Mouse (Mus musculus) T-helper 1 cell (primary cell): ENCODE measurements around the gene Pde3a.

Experiments
- in situ Hi-C: fragments of 300-600 bp; cut with MboI, MseI; formaldehyde crosslinking; loops from one replicate; pipeline ENCODE4 v1.15.1; 2025; ENCODE audit warnings: high pct_unique_total_duplicates

Pde3a gene

DNA sequence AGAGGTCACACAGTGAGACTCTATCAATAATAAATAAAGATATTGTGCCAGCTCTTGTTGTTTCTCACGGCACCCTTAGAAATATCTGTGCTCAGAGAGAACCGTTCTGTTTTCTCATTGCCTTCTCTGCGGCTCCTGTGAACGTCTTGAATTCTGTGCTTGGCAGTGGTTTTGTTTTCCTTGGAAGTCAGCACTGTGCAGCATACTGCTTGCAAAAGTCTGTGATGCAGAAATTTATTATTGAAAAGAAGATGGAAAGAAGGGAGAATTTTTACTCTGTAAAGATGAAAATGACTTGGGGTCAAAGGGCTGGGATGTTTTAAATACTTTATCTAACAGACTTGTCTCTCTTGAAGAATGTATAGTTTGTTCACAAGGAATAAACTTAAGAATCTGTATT is 150.3 kb downstream of the Pde3a start:
- in situ Hi-C loops = no loop called here

DNA sequence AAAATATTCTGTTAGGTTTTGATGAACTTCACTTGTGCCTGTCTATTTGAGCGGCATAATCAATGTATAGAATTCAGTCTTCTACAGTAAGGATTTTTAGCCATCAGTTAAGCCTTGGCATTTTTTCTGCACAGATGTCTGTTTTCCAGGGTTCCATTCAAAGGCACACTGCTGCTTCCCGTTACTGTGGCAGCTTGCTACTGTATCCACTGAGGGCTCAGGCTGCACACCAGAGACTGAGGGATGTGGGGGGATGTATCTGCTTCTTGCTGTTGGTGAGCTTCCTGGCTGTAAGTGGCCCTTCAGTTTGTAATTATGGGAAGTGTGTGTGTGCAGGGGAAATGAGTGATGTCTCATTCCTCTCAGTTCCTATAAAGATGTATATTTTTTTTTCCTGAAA is 154.9 kb downstream of the Pde3a start:
- in situ Hi-C loops = no loop called here

- in situ Hi-C loops = no loop called here
Observed at GRCm38 (mm10) chr6:141404649-141405048, 155.6 kb downstream of the Pde3a start.

- in situ Hi-C loops = no loop called here
Observed at GRCm38 (mm10) chr6:141405496-141405895, 156.4 kb downstream of the Pde3a start.

GRCm38 (mm10) chr6:141408758-141409157 is 159.7 kb downstream of the Pde3a start:
- in situ Hi-C loops = no loop called here

- in situ Hi-C loops = no loop called here
Observed at GRCm38 (mm10) chr6:141410836-141411235, 161.8 kb downstream of the Pde3a start.

DNA sequence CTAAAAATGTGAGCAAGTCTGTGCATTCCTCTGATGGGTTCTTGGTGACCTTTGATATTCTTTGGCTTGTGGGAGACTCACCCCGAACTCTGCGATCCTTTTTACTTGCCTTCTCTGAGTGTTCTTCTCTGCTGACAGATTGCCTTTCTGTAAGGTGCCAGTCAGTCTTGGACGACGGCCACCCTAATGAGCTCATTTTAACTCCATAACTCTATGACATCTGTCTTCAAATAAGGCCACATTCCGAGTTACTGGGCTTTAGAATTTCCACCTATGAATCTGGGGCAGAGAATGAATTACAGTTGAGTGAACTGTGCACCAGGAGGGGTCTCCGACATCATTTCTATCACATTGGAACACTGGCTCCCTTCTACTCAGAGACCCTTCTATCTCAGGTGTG is 176.0 kb downstream of the Pde3a start:
- in situ Hi-C loops = no loop called here

DNA sequence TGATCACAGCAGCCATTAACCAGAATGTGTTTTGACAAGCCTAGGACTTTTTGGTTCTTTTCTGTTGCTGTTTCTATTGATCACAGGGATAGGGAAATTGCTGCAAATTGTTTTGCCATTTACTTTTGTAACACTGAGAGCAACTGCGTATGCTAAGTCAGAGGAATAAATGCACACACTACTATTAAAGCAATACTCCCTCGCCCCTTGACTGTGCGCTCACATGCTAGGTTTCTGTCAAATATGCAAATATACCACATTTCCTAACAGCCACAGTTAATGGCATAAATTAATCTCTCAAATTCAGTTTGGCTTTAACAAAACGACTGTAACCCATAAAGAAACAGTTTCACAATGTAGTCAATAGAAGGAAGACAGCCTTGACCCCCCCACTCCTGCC is 179.5 kb downstream of the Pde3a start:
- in situ Hi-C loops = no loop called here

- in situ Hi-C loops = no loop called here
Observed at GRCm38 (mm10) chr6:141430134-141430533, 181.1 kb downstream of the Pde3a start.

DNA sequence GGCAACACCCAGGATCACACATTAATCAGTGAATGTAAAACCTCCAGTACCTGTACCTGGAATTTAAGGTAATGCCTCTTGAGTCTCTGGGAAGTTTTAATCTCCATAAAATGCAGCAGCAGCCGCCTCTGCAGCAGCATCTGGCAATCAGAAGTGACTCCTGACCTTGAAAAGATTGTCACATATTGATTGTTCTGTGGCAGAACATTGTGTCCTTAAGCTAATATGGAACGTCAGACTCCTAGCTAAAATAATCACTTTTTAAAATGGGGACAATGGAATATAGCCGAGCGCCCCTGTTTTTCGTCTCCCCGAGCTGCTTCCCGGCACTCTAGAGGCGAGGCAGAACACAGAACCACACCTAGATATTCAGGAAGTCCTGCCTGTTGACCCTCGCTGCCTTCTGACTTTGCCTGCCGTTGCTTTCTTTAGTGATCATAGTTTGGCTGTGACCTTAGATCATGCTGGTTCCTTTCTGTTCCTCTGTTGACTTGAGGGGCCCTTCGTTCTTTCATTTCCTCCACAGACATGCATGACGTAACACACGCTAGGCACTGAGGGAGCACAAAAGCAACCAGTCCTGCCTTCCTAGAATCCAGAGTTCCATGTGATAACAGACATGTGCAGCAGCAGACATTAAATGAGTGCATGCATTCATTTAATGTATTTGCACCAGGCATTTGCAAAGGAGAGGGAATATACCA is 183.4 kb downstream of the Pde3a start:
- in situ Hi-C loops = no loop called here

DNA sequence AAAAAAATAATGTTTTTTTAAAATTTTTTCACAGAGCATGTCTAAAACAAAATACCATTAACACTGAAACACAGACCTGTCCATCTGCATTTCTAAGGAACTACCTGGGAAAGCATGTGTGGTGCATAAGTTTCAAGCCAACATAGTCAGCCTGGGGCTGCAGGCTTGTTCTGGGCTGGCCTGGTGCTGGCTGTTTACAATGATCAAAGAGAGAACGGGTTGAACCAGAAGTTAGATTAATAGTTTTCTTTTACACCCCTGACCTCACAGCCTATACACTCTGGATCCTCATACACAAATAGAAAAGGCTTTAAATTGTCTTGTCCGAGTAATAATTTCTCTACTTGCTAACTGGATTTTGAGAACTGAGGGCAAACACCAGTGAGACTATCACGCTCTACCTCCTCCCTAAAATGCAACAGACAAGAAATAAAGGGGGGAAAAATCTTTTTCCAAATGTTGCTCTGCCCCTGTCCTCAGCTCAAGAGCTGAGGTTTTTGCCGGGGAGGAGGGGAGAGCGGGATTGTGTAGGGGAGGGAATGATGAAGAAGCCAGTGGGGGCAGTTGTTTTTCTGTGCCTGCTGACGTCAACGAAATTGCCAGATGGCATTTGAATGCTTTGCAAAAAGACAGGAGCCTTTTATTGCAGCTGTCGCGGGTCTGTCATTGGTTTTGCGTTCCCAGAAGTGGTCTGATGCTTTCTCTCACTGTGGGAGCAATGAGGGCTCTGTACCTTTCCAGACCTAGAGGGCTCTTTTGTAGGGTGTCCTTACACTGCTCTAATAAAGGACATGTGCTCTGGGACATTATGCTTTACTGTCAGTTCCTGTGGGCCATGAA is 185.1 kb downstream of the Pde3a start:
- in situ Hi-C loops = no loop called here

GRCm38 (mm10) chr6:141435160-141435559 is 186.1 kb downstream of the Pde3a start:
- in situ Hi-C loops = no loop called here

DNA sequence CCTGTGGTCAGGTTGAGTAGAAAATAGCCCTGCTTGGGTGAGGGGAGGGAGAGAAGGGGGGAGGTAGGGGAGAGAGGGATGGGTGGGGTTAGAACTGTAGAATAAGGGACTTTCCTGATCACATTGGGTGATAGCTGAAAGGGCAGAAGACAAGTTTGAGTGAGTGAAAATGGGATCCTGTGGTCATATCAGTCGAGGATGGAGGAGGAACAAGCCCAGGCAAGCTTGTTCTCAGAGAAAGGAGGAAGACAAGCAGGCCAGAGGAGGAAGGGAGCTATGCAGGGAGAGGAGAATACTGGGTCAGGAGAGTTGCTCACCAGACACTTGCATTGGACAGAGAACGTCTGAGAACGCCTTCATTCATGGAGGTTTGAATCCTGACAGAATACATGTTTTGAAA is 190.9 kb downstream of the Pde3a start:
- in situ Hi-C loops = no loop called here

DNA sequence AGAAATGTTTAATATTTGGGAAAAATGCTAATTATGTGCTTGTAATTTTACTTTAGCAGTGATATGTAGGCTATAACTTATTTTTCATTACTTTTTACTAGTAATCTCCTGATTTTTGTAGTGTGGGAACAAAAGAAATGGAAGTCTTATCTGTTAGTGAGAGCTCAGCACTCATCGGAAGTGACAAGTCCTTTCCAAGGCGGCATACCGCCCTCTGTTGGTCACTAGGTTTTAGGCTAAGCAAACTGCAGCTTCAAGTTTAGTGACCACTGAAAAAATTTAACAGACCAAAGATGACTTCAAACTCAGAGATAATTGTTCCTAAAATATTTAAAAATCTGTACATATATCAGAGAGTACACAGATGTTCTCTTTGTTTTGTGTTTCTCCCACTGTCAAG is 198.5 kb downstream of the Pde3a start:
- in situ Hi-C loops = no loop called here

DNA sequence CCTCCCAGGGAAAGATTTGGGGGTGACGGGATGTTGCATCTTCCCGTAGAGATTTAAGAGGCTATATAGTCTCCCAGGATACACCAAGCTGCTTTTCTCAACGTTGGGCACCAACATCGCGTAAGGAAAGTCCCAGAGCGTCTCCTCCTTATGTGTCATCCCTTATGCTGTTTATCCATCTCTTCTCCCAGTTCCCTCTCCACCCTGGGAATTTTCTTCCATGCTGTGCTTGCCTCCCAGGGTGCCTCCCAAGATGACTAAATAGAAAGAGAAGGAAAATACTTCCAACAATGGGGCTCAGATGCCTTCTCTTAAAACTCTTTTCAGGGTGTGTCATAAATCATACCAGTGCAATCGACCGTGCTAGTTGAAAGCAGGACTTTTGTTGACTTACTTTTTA is 199.8 kb downstream of the Pde3a start:
- in situ Hi-C loops = no loop called here

DNA sequence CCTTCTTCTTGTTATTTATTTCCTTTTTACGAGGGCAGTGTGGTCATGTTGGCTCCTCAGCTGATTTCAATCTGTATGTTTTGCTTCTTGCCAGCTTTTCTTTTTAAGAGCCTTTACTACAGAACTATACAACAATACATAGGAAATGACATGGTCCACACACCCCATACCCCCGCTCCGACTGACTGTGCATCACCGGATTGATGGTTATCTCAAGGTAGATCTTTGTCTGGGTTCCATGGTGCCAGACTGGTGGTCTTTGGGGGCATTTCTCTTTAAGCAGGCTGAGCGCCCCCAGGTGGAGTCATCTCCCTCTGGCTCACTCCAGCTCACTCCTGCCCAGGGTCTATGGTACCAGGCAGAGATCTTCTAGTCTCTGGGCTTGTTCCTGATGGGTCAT is 206.3 kb downstream of the Pde3a start:
- in situ Hi-C loops = no loop called here

DNA sequence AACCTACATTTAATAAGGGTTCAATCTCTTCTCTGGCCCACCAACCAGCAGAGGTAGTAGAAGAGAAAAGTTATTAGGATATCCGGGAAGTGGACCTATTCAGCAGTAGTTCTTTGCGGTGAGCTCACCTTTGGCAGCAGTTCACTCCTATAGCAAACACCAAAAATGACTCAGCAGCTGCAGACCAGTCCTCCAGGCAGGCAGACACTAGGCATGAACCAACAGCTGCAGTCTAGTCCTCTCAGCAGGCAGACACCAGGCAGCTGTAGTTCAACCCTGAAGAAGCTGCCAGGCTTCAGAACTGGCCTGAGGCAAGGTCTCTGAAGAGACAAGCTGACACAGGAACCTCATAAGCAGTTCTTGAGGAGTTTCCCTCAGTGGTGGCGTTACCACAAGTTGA is 207.5 kb downstream of the Pde3a start:
- in situ Hi-C loops = no loop called here

GRCm38 (mm10) chr6:141470251-141470650 is 221.2 kb downstream of the Pde3a start:
- in situ Hi-C loops = loop anchor here (10.0 kb wide), 1 partner anchor 1255 kb away; no protein-coding TSS in a partner anchor

- in situ Hi-C loops = loop anchor here (10.0 kb wide), 1 partner anchor 1251 kb away; no protein-coding TSS in a partner anchor
Observed at GRCm38 (mm10) chr6:141474223-141474622, 225.2 kb downstream of the Pde3a start.

DNA sequence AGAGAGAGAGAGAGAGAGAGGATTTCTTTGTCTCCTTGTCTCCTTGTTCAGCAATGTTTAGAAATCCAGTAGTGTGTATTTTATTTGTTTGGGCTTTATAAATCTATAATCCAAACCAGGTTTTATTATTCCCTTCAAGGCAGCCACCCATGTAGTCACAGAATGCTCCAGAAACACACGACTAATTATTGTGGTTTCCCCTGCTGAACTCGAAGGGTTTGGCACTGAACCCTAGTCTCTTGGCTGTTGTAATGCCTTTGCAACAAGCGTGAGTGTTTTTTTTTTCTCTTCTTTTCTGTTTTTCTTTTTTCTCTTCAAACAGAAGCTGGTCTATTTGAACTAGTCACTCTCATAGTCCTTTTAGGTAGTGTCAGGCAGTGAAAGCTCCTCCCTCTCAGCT is 225.6 kb downstream of the Pde3a start:
- in situ Hi-C loops = loop anchor here (10.0 to 25.0 kb wide), 2 partner anchors 863 to 1250 kb away; partner anchors contain the start of gene Pyroxd1

GRCm38 (mm10) chr6:141485302-141486021 is 236.4 kb downstream of the Pde3a start:
- in situ Hi-C loops = loop anchor here (25.0 kb wide), 1 partner anchor 852 kb away; the partner anchor contains the start of gene Pyroxd1

GRCm38 (mm10) chr6:141487266-141487665 is 238.2 kb downstream of the Pde3a start:
- in situ Hi-C loops = loop anchor here (25.0 kb wide), 1 partner anchor 850 kb away; the partner anchor contains the start of gene Pyroxd1
